Mouse (Mus musculus): ENCODE data around the gene Glce.

GRCm38 (mm10) chr9:62118754-62119153, 3.7 kb downstream of the Glce start:
- no peak for TF ChIP-seq CTCF (IDR thresholded peaks at IDR 0.05; ENCODE audit: low read depth)
- TF ChIP-seq EP300 (IDR thresholded peaks at IDR 0.05; ENCODE audit: low read depth) = no peak

Data from liver, postnatal 0 days (tissue).